Mouse (Mus musculus) thymus, postnatal 25 days (tissue): ENCODE results near the gene Gsk3b.
"Not testable (repeated sequence)": the region's sequence is repeated elsewhere in the genome, so short reads cannot be mapped to it uniquely, and the experiment has no call there.

Experiments used
- DNase-seq: peaks from one replicate; pipeline ENCODE4 v3.0.0; 2022

Gsk3b gene

GRCm38 (mm10) chr16:38105453-38105852 lies 16.7 kb downstream of the Gsk3b start:
- DNase-seq, result no peak

GRCm38 (mm10) chr16:38106542-38106941 lies 17.7 kb downstream of the Gsk3b start:
- DNase-seq, result no peak

GRCm38 (mm10) chr16:38110001-38110400 lies 21.2 kb downstream of the Gsk3b start:
- no peak for DNase-seq

- DNase-seq, result no peak
Measured at GRCm38 (mm10) chr16:38110575-38110974, 21.8 kb downstream of the Gsk3b start.

GRCm38 (mm10) chr16:38114074-38114473 lies 25.3 kb downstream of the Gsk3b start:
- DNase-seq, result no peak

GRCm38 (mm10) chr16:38117909-38118308 lies 29.1 kb downstream of the Gsk3b start:
- DNase-seq, result not testable (repeated sequence)

GRCm38 (mm10) chr16:38118723-38119122 lies 29.9 kb downstream of the Gsk3b start:
- no peak for DNase-seq

- DNase-seq, result no peak
Measured at GRCm38 (mm10) chr16:38119286-38119685, 30.5 kb downstream of the Gsk3b start.

GRCm38 (mm10) chr16:38129171-38129570 lies 40.4 kb downstream of the Gsk3b start:
- no peak for DNase-seq

- no peak for DNase-seq
Measured at GRCm38 (mm10) chr16:38131041-38131440, 42.2 kb downstream of the Gsk3b start.

GRCm38 (mm10) chr16:38131756-38132155 lies 43.0 kb downstream of the Gsk3b start:
- peak; percentile 69 for DNase-seq

GRCm38 (mm10) chr16:38132210-38132609 lies 43.4 kb downstream of the Gsk3b start:
- no peak for DNase-seq

GRCm38 (mm10) chr16:38137296-38137695 lies 48.5 kb downstream of the Gsk3b start:
- peak; percentile 68 for DNase-seq

GRCm38 (mm10) chr16:38144898-38145297 lies 56.1 kb downstream of the Gsk3b start:
- no peak for DNase-seq

- no peak for DNase-seq
Measured at GRCm38 (mm10) chr16:38150555-38150954, 61.8 kb downstream of the Gsk3b start.

GRCm38 (mm10) chr16:38157854-38158622 lies 69.2 kb downstream of the Gsk3b start:
- DNase-seq, result no peak

GRCm38 (mm10) chr16:38162019-38162418 lies 73.2 kb downstream of the Gsk3b start:
- DNase-seq, result no peak

GRCm38 (mm10) chr16:38164811-38165591 lies 76.2 kb downstream of the Gsk3b start:
- no peak for DNase-seq

- no peak for DNase-seq
Measured at GRCm38 (mm10) chr16:38168971-38169370, 80.2 kb downstream of the Gsk3b start.

- DNase-seq, result no peak
Measured at GRCm38 (mm10) chr16:38179150-38179549, 90.3 kb downstream of the Gsk3b start.

GRCm38 (mm10) chr16:38181421-38181820 lies 92.6 kb downstream of the Gsk3b start:
- DNase-seq, result no peak

- DNase-seq, result no peak
Measured at GRCm38 (mm10) chr16:38184657-38185269, 96.0 kb downstream of the Gsk3b start.

- no peak for DNase-seq
Measured at GRCm38 (mm10) chr16:38189952-38190351, 101.2 kb downstream of the Gsk3b start.

GRCm38 (mm10) chr16:38190531-38190930 lies 101.7 kb downstream of the Gsk3b start:
- no peak for DNase-seq
